In genomic region chr16:16527267-16527666, GRCm38 (mm10) we compare ENCODE assay signal across 8 mouse cellular contexts.
DNase-seq lines count a peak whose midpoint lies in the region; ATAC-seq and TF ChIP-seq lines count a peak whose summit lies in the region.

No protein-coding gene starts in this region.

- no peaks in the 10 kb centered on the region for H3K27me3 ChIP-seq in spleen, adult 2 months (ENCODE audit: control insufficient read depth, insufficient read depth, low read length)
- H3K27me3 ChIP-seq in forebrain, embryonic 16.5 days (replicated peaks; ENCODE audit: control insufficient read depth, insufficient read depth, low read length), result no peaks in the 10 kb centered on the region
- no peaks in the 10 kb centered on the region for H3K27me3 ChIP-seq in hindbrain, embryonic 13.5 days
- H3K27me3 ChIP-seq in limb, embryonic 14.5 days (ENCODE audit: control insufficient read depth, insufficient read depth, low read length), result no peaks in the 10 kb centered on the region
- H3K27me3 ChIP-seq in midbrain, embryonic 16.5 days (ENCODE audit: control insufficient read depth, insufficient read depth, low read depth, low read length), result no peaks in the 10 kb centered on the region

- WGBS in spleen, adult 2 months, result 74% methylated on average over 8 of the region's 8 CpGs
- WGBS in forebrain, embryonic 16.5 days, result 33% methylated on average over 8 of the region's 8 CpGs
- WGBS in hindbrain, embryonic 13.5 days, result 34% methylated on average over 8 of the region's 8 CpGs
- 56% methylated on average over 8 of the region's 8 CpGs for WGBS in limb, embryonic 14.5 days
- 34% methylated on average over 8 of the region's 8 CpGs for WGBS in midbrain, embryonic 16.5 days

- no peak for DNase-seq in spleen, adult 2 months (ENCODE audit: low read depth in 1 of 2, low spot score in 2 of 2)
- DNase-seq in spleen, postnatal 10 days (ENCODE audit: low spot score in 2 of 2), result no peak
- DNase-seq in limb, embryonic 14.5 days (ENCODE audit: low spot score), result peak; percentile 31
- DNase-seq in adipocyte (ENCODE audit: low spot score), result no peak
- no peak for DNase-seq in cerebellum, postnatal 36 days

- H3K4me1 ChIP-seq in spleen, adult 2 months (ENCODE audit: control insufficient read depth, insufficient read depth, insufficient read length), result no peaks in the 10 kb centered on the region
- peaks cover 27% of the 10 kb centered on the region for H3K4me1 ChIP-seq in forebrain, embryonic 16.5 days (replicated peaks; ENCODE audit: control insufficient read depth, insufficient read depth, low read length)
- H3K4me1 ChIP-seq in hindbrain, embryonic 13.5 days (replicated peaks), result peaks cover 40% of the 10 kb centered on the region
- H3K4me1 ChIP-seq in limb, embryonic 14.5 days (ENCODE audit: control insufficient read depth, insufficient read depth, low read length), result peaks cover 5% of the 10 kb centered on the region; the same call in 1 of the 2 replicates
- H3K4me1 ChIP-seq in midbrain, embryonic 16.5 days (ENCODE audit: control insufficient read depth, insufficient read depth, low read length), result peaks cover 16% of the 10 kb centered on the region

- no peak overlapping the region for H3K9ac ChIP-seq in forebrain, embryonic 16.5 days (replicated peaks; ENCODE audit: low read depth, low read length)
- H3K9ac ChIP-seq in hindbrain, embryonic 13.5 days, result no peak overlapping the region
- no peak overlapping the region for H3K9ac ChIP-seq in limb, embryonic 14.5 days (ENCODE audit: low read depth, low read length, severe bottlenecking)
- H3K9ac ChIP-seq in midbrain, embryonic 16.5 days (ENCODE audit: low read depth, low read length), result no peak overlapping the region

- peak overlapping the region; percentile 38 for H3K27ac ChIP-seq in spleen, adult 2 months (ENCODE audit: insufficient read depth, low read length)
- H3K27ac ChIP-seq in forebrain, embryonic 16.5 days (ENCODE audit: low read length), result peak overlapping the region; percentile 12; the same call in 1 of the 2 replicates
- H3K27ac ChIP-seq in hindbrain, embryonic 13.5 days, result 0 out of 2 replicates have a peak overlapping the region, but pooled peaks have one; percentile 24
- H3K27ac ChIP-seq in limb, embryonic 14.5 days (replicated peaks; ENCODE audit: low read depth, low read length), result peak overlapping the region; percentile 34; the same call in 1 of the 2 replicates
- H3K27ac ChIP-seq in midbrain, embryonic 16.5 days (ENCODE audit: low read length), result no peak overlapping the region

- no peak for TF ChIP-seq POLR2A in spleen, adult 2 months (IDR thresholded peaks at IDR 0.05; ENCODE audit: low read depth, low read length)
- no peak for TF ChIP-seq POLR2A in limb, embryonic 14.5 days (IDR thresholded peaks at IDR 0.05; ENCODE audit: borderline replicate concordance, extremely low read depth, insufficient read depth, insufficient read length)

- H3K4me2 ChIP-seq in forebrain, embryonic 16.5 days (ENCODE audit: low read length), result no peak overlapping the region
- H3K4me2 ChIP-seq in hindbrain, embryonic 13.5 days, result no peak overlapping the region
- no peak overlapping the region for H3K4me2 ChIP-seq in limb, embryonic 14.5 days (replicated peaks; ENCODE audit: low read depth, low read length, severe bottlenecking)
- peak overlapping the region; percentile 3; the same call in 1 of the 2 replicates for H3K4me2 ChIP-seq in midbrain, embryonic 16.5 days (ENCODE audit: low read length)

- no peaks in the 10 kb centered on the region for H3K9me3 ChIP-seq in forebrain, embryonic 16.5 days (ENCODE audit: control insufficient read depth, low read length)
- no peaks in the 10 kb centered on the region for H3K9me3 ChIP-seq in hindbrain, embryonic 13.5 days
- H3K9me3 ChIP-seq in limb, embryonic 14.5 days (ENCODE audit: control insufficient read depth, low read length), result no peaks in the 10 kb centered on the region
- H3K9me3 ChIP-seq in midbrain, embryonic 16.5 days (replicated peaks; ENCODE audit: control insufficient read depth, low read length, poor library complexity, severe bottlenecking), result no peaks in the 10 kb centered on the region

- no peak overlapping the region for H3K4me3 ChIP-seq in spleen, adult 2 months (ENCODE audit: extremely low read depth, insufficient read depth, insufficient read length)
- no peak overlapping the region for H3K4me3 ChIP-seq in forebrain, embryonic 16.5 days (replicated peaks; ENCODE audit: low read length)
- no peak overlapping the region for H3K4me3 ChIP-seq in hindbrain, embryonic 13.5 days
- H3K4me3 ChIP-seq in limb, embryonic 14.5 days (replicated peaks; ENCODE audit: low read length), result no peak overlapping the region
- no peak overlapping the region for H3K4me3 ChIP-seq in midbrain, embryonic 16.5 days (ENCODE audit: low read depth, low read length)

- no peaks in the 10 kb centered on the region for H3K36me3 ChIP-seq in spleen, adult 2 months (ENCODE audit: control insufficient read depth, insufficient read depth, low read length)
- H3K36me3 ChIP-seq in forebrain, embryonic 16.5 days (ENCODE audit: control insufficient read depth, insufficient read depth), result no peaks in the 10 kb centered on the region
- H3K36me3 ChIP-seq in hindbrain, embryonic 13.5 days, result no peaks in the 10 kb centered on the region
- no peaks in the 10 kb centered on the region for H3K36me3 ChIP-seq in limb, embryonic 14.5 days (ENCODE audit: control insufficient read depth, insufficient read depth, low read length)
- H3K36me3 ChIP-seq in midbrain, embryonic 16.5 days (ENCODE audit: control insufficient read depth, insufficient read depth, low read length), result no peaks in the 10 kb centered on the region

- ATAC-seq in forebrain, embryonic 16.5 days, result peak; percentile 57
- peak; percentile 25; the same call in 1 of the 2 replicates for ATAC-seq in hindbrain, embryonic 13.5 days (ENCODE audit: low FRiP score)
- peak; percentile 65 for ATAC-seq in limb, embryonic 14.5 days (ENCODE audit: low FRiP score, low read depth)
- no peak; the same call in 1 of the 2 replicates for ATAC-seq in midbrain, embryonic 16.5 days

- no peak for TF ChIP-seq CTCF in spleen, adult 2 months (IDR thresholded peaks at IDR 0.05; ENCODE audit: extremely low read depth, insufficient read depth, insufficient read length, insufficient replicate concordance)
